ENCODE assay signal across 8 mouse cellular contexts in genomic region chr16:96158511-96159080, GRCm38 (mm10). TPM values are rescaled to one million over a fixed set of nuclear protein-coding genes. Genes with fewer than 3 reads are reported as not detected.
DNase-seq lines count a peak whose midpoint lies in the region; ATAC-seq and TF ChIP-seq lines count a peak whose summit lies in the region.

No protein-coding gene starts in this region.

- no peaks in the 10 kb centered on the region for H3K9me3 ChIP-seq in kidney, embryonic 14.5 days (ENCODE audit: control insufficient read depth, low read length)
- H3K9me3 ChIP-seq in heart, postnatal 0 days (replicated peaks; ENCODE audit: control insufficient read depth, low read length), result no peaks in the 10 kb centered on the region

- H3K9ac ChIP-seq in kidney, embryonic 14.5 days (ENCODE audit: low read depth, low read length), result peak overlapping the region; percentile 91
- H3K9ac ChIP-seq in heart, postnatal 0 days (replicated peaks; ENCODE audit: low read depth, low read length), result peak overlapping the region; percentile 76

- no peak for TF ChIP-seq CTCF in cortical plate, adult 2 months (IDR thresholded peaks at IDR 0.05; ENCODE audit: extremely low read depth, insufficient read depth, low read length)
- TF ChIP-seq CTCF in heart, postnatal 0 days (IDR thresholded peaks at IDR 0.05; ENCODE audit: low read depth), result no peak

- ATAC-seq in kidney, embryonic 14.5 days (ENCODE audit: low FRiP score, low TSS enrichment), result no peak
- ATAC-seq in heart, postnatal 0 days (ENCODE audit: insufficient read depth, low read depth), result no peak
- ATAC-seq in megakaryocyte-erythroid progenitor cell, adult 5-6 weeks (replicated peaks; ENCODE audit: low FRiP score, low TSS enrichment, poor library complexity, severe bottlenecking), result peak; percentile 4; the same call in 1 of the 2 replicates

- no peak for TF ChIP-seq POLR2A in cortical plate, adult 2 months (IDR thresholded peaks at IDR 0.05; ENCODE audit: extremely low read depth, insufficient read depth, low read length)

- no peaks in the 10 kb centered on the region for H3K27me3 ChIP-seq in kidney, embryonic 14.5 days (ENCODE audit: control insufficient read depth, insufficient read depth, low read length)
- H3K27me3 ChIP-seq in heart, postnatal 0 days (ENCODE audit: control insufficient read depth, insufficient read depth, low read length), result no peaks in the 10 kb centered on the region

- H3K36me3 ChIP-seq in kidney, embryonic 14.5 days (ENCODE audit: control insufficient read depth, insufficient read depth, low read length), result peaks cover 15% of the 10 kb centered on the region; the same call in 1 of the 2 replicates
- H3K36me3 ChIP-seq in heart, postnatal 0 days (replicated peaks; ENCODE audit: control insufficient read depth, insufficient read depth, low read length), result peaks cover 5% of the 10 kb centered on the region; the same call in 1 of the 2 replicates

- WGBS in kidney, embryonic 14.5 days, result 55% methylated on average over 12 of the region's 12 CpGs
- WGBS in heart, postnatal 0 days, result 39% methylated on average over 12 of the region's 12 CpGs

- H3K4me3 ChIP-seq in kidney, embryonic 14.5 days (ENCODE audit: low read length), result peak overlapping the region; percentile 58
- H3K4me3 ChIP-seq in cortical plate, adult 2 months (ENCODE audit: insufficient read depth, low read length), result 0 out of 2 replicates have a peak overlapping the region, but pooled peaks have one; percentile 7
- H3K4me3 ChIP-seq in heart, postnatal 0 days (ENCODE audit: low read depth, low read length), result peak overlapping the region; percentile 59

- no peak for TF ChIP-seq EP300 in heart, postnatal 0 days (IDR thresholded peaks at IDR 0.05; ENCODE audit: low read depth)

- peak overlapping the region; percentile 99 for H3K4me2 ChIP-seq in kidney, embryonic 14.5 days (replicated peaks; ENCODE audit: low read depth, low read length)
- H3K4me2 ChIP-seq in heart, postnatal 0 days (ENCODE audit: low read depth, low read length), result peak overlapping the region; percentile 87

- DNase-seq in kidney, postnatal 36 days, result no peak
- no peak for DNase-seq in heart, postnatal 0 days (ENCODE audit: low spot score)
- DNase-seq in urinary bladder, postnatal 4 days (ENCODE audit: low spot score in 2 of 2), result no peak
- DNase-seq in urinary bladder, postnatal 14 days (ENCODE audit: low spot score), result no peak
- no peak for DNase-seq in layer of hippocampus, adult 8-10 months (ENCODE audit: low spot score in 2 of 2)

- 0 out of 2 replicates have a peak, but pooled peaks cover 4% of the 10 kb centered on the region for H3K4me1 ChIP-seq in kidney, embryonic 14.5 days (ENCODE audit: control insufficient read depth, insufficient read depth, low read length)
- peaks cover 5% of the 10 kb centered on the region for H3K4me1 ChIP-seq in cortical plate, adult 2 months (ENCODE audit: control insufficient read depth, insufficient read depth, low read length)
- 0 out of 2 replicates have a peak, but pooled peaks cover 13% of the 10 kb centered on the region for H3K4me1 ChIP-seq in heart, postnatal 0 days (ENCODE audit: control insufficient read depth, insufficient read depth)

- peak overlapping the region; percentile 71; the same call in 1 of the 2 replicates for H3K27ac ChIP-seq in kidney, embryonic 14.5 days (ENCODE audit: low read depth, low read length)
- no peak overlapping the region for H3K27ac ChIP-seq in cortical plate, adult 2 months (ENCODE audit: insufficient read depth, low read length)
- peak overlapping the region; percentile 85 for H3K27ac ChIP-seq in heart, postnatal 0 days (ENCODE audit: low read depth)

RNA-seq across cellular contexts. Expression of gene Wrb, which starts 13.4 kb away (rescaled TPM):
- 68.5 and 75.6 TPM in 2 replicates for polyA plus RNA-seq in kidney, embryonic 14.5 days (2014; fragmentation: Nextera tagmentation; extraction: Ambion mirVana)
- polyA plus RNA-seq in cortical plate, adult 2 months (2012; rRNA removed), result 79.6 and 93.2 TPM in 2 replicates
- 38.3 and 54.7 TPM in 2 replicates for total RNA-seq in heart, postnatal 0 days (2014; rRNA removed; ENCODE audit: low replicate concordance)
- 28.4 and 28.9 TPM in 2 replicates for polyA plus RNA-seq in heart, postnatal 0 days (2015; fragmentation: Nextera tagmentation; extraction: Ambion mirVana)
- total RNA-seq in megakaryocyte-erythroid progenitor cell, adult 5-6 weeks (2014; fragmentation: Nextera tagmentation), result 14.2 and 16.5 TPM in 2 replicates
- 11.1 and 25.0 TPM in 2 replicates for total RNA-seq in megakaryocyte-erythroid progenitor cell, adult 5-6 weeks (2017)
- total RNA-seq in layer of hippocampus, adult 8-10 months (2022), result 10 to 100 TPM; 62.5 to 72.2 (median 68.0) TPM

RNA-seq across cellular contexts. Expression of gene Hmgn1, which starts 31.1 kb away (rescaled TPM):
- polyA plus RNA-seq in kidney, embryonic 14.5 days (2014; fragmentation: Nextera tagmentation; extraction: Ambion mirVana), result 746 and 807 TPM in 2 replicates
- polyA plus RNA-seq in cortical plate, adult 2 months (2012; rRNA removed), result 70.3 and 75.2 TPM in 2 replicates
- total RNA-seq in heart, postnatal 0 days (2014; rRNA removed; ENCODE audit: low replicate concordance), result 56.7 and 76.8 TPM in 2 replicates
- 157 and 159 TPM in 2 replicates for polyA plus RNA-seq in heart, postnatal 0 days (2015; fragmentation: Nextera tagmentation; extraction: Ambion mirVana)
- 204 and 213 TPM in 2 replicates for total RNA-seq in megakaryocyte-erythroid progenitor cell, adult 5-6 weeks (2014; fragmentation: Nextera tagmentation)
- 395 and 654 TPM in 2 replicates for total RNA-seq in megakaryocyte-erythroid progenitor cell, adult 5-6 weeks (2017)
- 10 to 100 TPM; 57.8 to 81.9 (median 67.6) TPM for total RNA-seq in layer of hippocampus, adult 8-10 months (2022)

RNA-seq across cellular contexts. Expression of gene Lca5l, which starts 33.5 kb away (rescaled TPM):
- 1.5 TPM in 2 replicates for polyA plus RNA-seq in kidney, embryonic 14.5 days (2014; fragmentation: Nextera tagmentation; extraction: Ambion mirVana)
- 3.2 and 3.5 TPM in 2 replicates for polyA plus RNA-seq in cortical plate, adult 2 months (2012; rRNA removed)
- 1.5 and 3.4 TPM in 2 replicates for total RNA-seq in heart, postnatal 0 days (2014; rRNA removed; ENCODE audit: low replicate concordance)
- polyA plus RNA-seq in heart, postnatal 0 days (2015; fragmentation: Nextera tagmentation; extraction: Ambion mirVana), result 2.3 TPM in 2 replicates
- not detected in 2 replicates for total RNA-seq in megakaryocyte-erythroid progenitor cell, adult 5-6 weeks (2014; fragmentation: Nextera tagmentation)
- not detected in 2 replicates for total RNA-seq in megakaryocyte-erythroid progenitor cell, adult 5-6 weeks (2017)
- 1 to 10 TPM; 1.8 to 3.0 (median 2.5) TPM for total RNA-seq in layer of hippocampus, adult 8-10 months (2022)

RNA-seq across cellular contexts. Expression of gene Sh3bgr, which starts 41.7 kb away (rescaled TPM):
- polyA plus RNA-seq in kidney, embryonic 14.5 days (2014; fragmentation: Nextera tagmentation; extraction: Ambion mirVana), result 2.9 and 3.4 TPM in 2 replicates
- polyA plus RNA-seq in cortical plate, adult 2 months (2012; rRNA removed), result 2.5 and 5.2 TPM in 2 replicates
- 227 and 290 TPM in 2 replicates for total RNA-seq in heart, postnatal 0 days (2014; rRNA removed; ENCODE audit: low replicate concordance)
- 597 and 622 TPM in 2 replicates for polyA plus RNA-seq in heart, postnatal 0 days (2015; fragmentation: Nextera tagmentation; extraction: Ambion mirVana)
- total RNA-seq in megakaryocyte-erythroid progenitor cell, adult 5-6 weeks (2014; fragmentation: Nextera tagmentation), result 2.6 TPM in 1 of 2 replicates, not detected in the other
- not detected in 2 replicates for total RNA-seq in megakaryocyte-erythroid progenitor cell, adult 5-6 weeks (2017)
- total RNA-seq in layer of hippocampus, adult 8-10 months (2022), result 1 to 10 TPM; 1.8 to 2.4 (median 2.2) TPM

Comparison
In these comparisons a context has a peak if more than half of its experiments do, and no peak if none do; other contexts are left out.
1. H3K4me3 ChIP-seq: peak in every context shown above with its lines; median percentile 59 in heart, postnatal 0 days; 58 in kidney, embryonic 14.5 days; 7 in cortical plate, adult 2 months.